Mouse (Mus musculus): ENCODE results near the gene Negr1.

GRCm38 (mm10) chr3:156901140-156901539 lies 339.5 kb downstream of the Negr1 start:
- TF ChIP-seq POLR2A (IDR thresholded peaks at IDR 0.05; ENCODE audit: low read depth, low read length) (no peak), CTCF (conservative IDR thresholded peaks at IDR 0.05; ENCODE audit: insufficient read depth, insufficient read length, low read depth, low read length) (no peak)

Data from kidney, adult 2 months (tissue).